Mouse (Mus musculus): ENCODE results near the gene Nfia. TPM values are rescaled to one million over a fixed set of nuclear protein-coding genes. Genes with fewer than 3 reads are reported as not detected.

The Nfia gene
- polyA plus RNA-seq, 1 experiment, result 57.7 TPM

GRCm38 (mm10) chr4:97838651-97839050 lies 66.1 kb downstream of the Nfia start:
- peaks cover 18% of the 10 kb centered on the region for H3K4me1 ChIP-seq (ENCODE audit: control insufficient read depth, insufficient read depth, low read length)
- WGBS, result 40% methylated on average over 3 of the region's 3 CpGs
- DNase-seq, result no peak
- no peak overlapping the region for H3K4me3 ChIP-seq (replicated peaks; ENCODE audit: extremely low read depth, low read depth, low read length)
- TF ChIP-seq CTCF (IDR thresholded peaks at IDR 0.05; ENCODE audit: insufficient read depth, low read length) (no peak), POLR2A (IDR thresholded peaks at IDR 0.05; ENCODE audit: borderline replicate concordance, extremely low read depth, low read depth, low read length) (no peak)

GRCm38 (mm10) chr4:97839406-97840101 lies 67.0 kb downstream of the Nfia start:
- TF ChIP-seq CTCF (IDR thresholded peaks at IDR 0.05; ENCODE audit: insufficient read depth, low read length) (no peak), POLR2A (IDR thresholded peaks at IDR 0.05; ENCODE audit: borderline replicate concordance, extremely low read depth, low read depth, low read length) (no peak)
- Histone ChIP-seq H3K4me1 (ENCODE audit: control insufficient read depth, insufficient read depth, low read length) (peaks cover 21% of the 10 kb centered on the region), H3K4me3 (replicated peaks; ENCODE audit: extremely low read depth, low read depth, low read length) (no peak overlapping the region)
- DNase-seq, result no peak
- 46% methylated on average over 7 of the region's 7 CpGs for WGBS

GRCm38 (mm10) chr4:97840227-97841062 lies 67.9 kb downstream of the Nfia start:
- Histone ChIP-seq H3K4me3 (replicated peaks; ENCODE audit: extremely low read depth, low read depth, low read length) (no peak overlapping the region), H3K4me1 (ENCODE audit: control insufficient read depth, insufficient read depth, low read length) (peaks cover 22% of the 10 kb centered on the region)
- WGBS, result 68% methylated on average over 8 of the region's 8 CpGs
- no peak for DNase-seq
- TF ChIP-seq POLR2A (IDR thresholded peaks at IDR 0.05; ENCODE audit: borderline replicate concordance, extremely low read depth, low read depth, low read length) (no peak), CTCF (IDR thresholded peaks at IDR 0.05; ENCODE audit: insufficient read depth, low read length) (no peak)

- Histone ChIP-seq H3K4me1 (ENCODE audit: control insufficient read depth, insufficient read depth, low read length) (peaks cover 22% of the 10 kb centered on the region), H3K4me3 (replicated peaks; ENCODE audit: extremely low read depth, low read depth, low read length) (no peak overlapping the region)
- WGBS, result 61% methylated on average over 4 of the region's 4 CpGs
- DNase-seq, result no peak
- TF ChIP-seq POLR2A (IDR thresholded peaks at IDR 0.05; ENCODE audit: borderline replicate concordance, extremely low read depth, low read depth, low read length) (no peak), CTCF (IDR thresholded peaks at IDR 0.05; ENCODE audit: insufficient read depth, low read length) (no peak)
Measured at GRCm38 (mm10) chr4:97841063-97841595, 68.6 kb downstream of the Nfia start.

GRCm38 (mm10) chr4:97841745-97842144 lies 69.2 kb downstream of the Nfia start:
- no peak overlapping the region for H3K4me3 ChIP-seq (replicated peaks; ENCODE audit: extremely low read depth, low read depth, low read length)
- no peak for DNase-seq
- TF ChIP-seq CTCF (IDR thresholded peaks at IDR 0.05; ENCODE audit: insufficient read depth, low read length), result no peak
- no peak for TF ChIP-seq POLR2A (IDR thresholded peaks at IDR 0.05; ENCODE audit: borderline replicate concordance, extremely low read depth, low read depth, low read length)
- 37% methylated on average over 5 of the region's 5 CpGs for WGBS
- H3K4me1 ChIP-seq (ENCODE audit: control insufficient read depth, insufficient read depth, low read length), result peaks cover 22% of the 10 kb centered on the region

- Histone ChIP-seq H3K4me3 (replicated peaks; ENCODE audit: extremely low read depth, low read depth, low read length) (no peak overlapping the region), H3K4me1 (ENCODE audit: control insufficient read depth, insufficient read depth, low read length) (peaks cover 18% of the 10 kb centered on the region)
- WGBS, result 77% methylated on average over 15 of the region's 15 CpGs
- no peak for TF ChIP-seq POLR2A (IDR thresholded peaks at IDR 0.05; ENCODE audit: borderline replicate concordance, extremely low read depth, low read depth, low read length)
- TF ChIP-seq CTCF (IDR thresholded peaks at IDR 0.05; ENCODE audit: insufficient read depth, low read length), result no peak
- no peak for DNase-seq
Measured at GRCm38 (mm10) chr4:97843981-97844690, 71.6 kb downstream of the Nfia start.

GRCm38 (mm10) chr4:97844899-97845298 lies 72.4 kb downstream of the Nfia start:
- 40% methylated on average over 6 of the region's 6 CpGs for WGBS
- Histone ChIP-seq H3K4me3 (replicated peaks; ENCODE audit: extremely low read depth, low read depth, low read length) (no peak overlapping the region), H3K4me1 (ENCODE audit: control insufficient read depth, insufficient read depth, low read length) (peaks cover 11% of the 10 kb centered on the region)
- TF ChIP-seq CTCF (IDR thresholded peaks at IDR 0.05; ENCODE audit: insufficient read depth, low read length) (no peak), POLR2A (IDR thresholded peaks at IDR 0.05; ENCODE audit: borderline replicate concordance, extremely low read depth, low read depth, low read length) (no peak)
- DNase-seq, result no peak

- TF ChIP-seq POLR2A (IDR thresholded peaks at IDR 0.05; ENCODE audit: borderline replicate concordance, extremely low read depth, low read depth, low read length) (no peak), CTCF (IDR thresholded peaks at IDR 0.05; ENCODE audit: insufficient read depth, low read length) (no peak)
- WGBS, result 74% methylated on average over 5 of the region's 5 CpGs
Measured at GRCm38 (mm10) chr4:97847653-97848052, 75.1 kb downstream of the Nfia start.

GRCm38 (mm10) chr4:97850991-97851390 lies 78.5 kb downstream of the Nfia start:
- no peak for DNase-seq
- peaks cover 25% of the 10 kb centered on the region for H3K4me1 ChIP-seq (ENCODE audit: control insufficient read depth, insufficient read depth, low read length)
- TF ChIP-seq POLR2A (IDR thresholded peaks at IDR 0.05; ENCODE audit: borderline replicate concordance, extremely low read depth, low read depth, low read length) (no peak), CTCF (IDR thresholded peaks at IDR 0.05; ENCODE audit: insufficient read depth, low read length) (no peak)
- H3K4me3 ChIP-seq (replicated peaks; ENCODE audit: extremely low read depth, low read depth, low read length), result no peak overlapping the region
- 80% methylated on average over 3 of the region's 3 CpGs for WGBS

More at GRCm38 (mm10) chr4:97847653-97848052, 75.1 kb downstream of the Nfia start:
- DNase-seq, result no peak
- no peak overlapping the region for H3K4me3 ChIP-seq (replicated peaks; ENCODE audit: extremely low read depth, low read depth, low read length)
- peaks cover 15% of the 10 kb centered on the region for H3K4me1 ChIP-seq (ENCODE audit: control insufficient read depth, insufficient read depth, low read length)

Measured in lung, adult 2 months (tissue).